Mouse (Mus musculus): ENCODE results near the gene Jak1. TPM values are rescaled to one million over a fixed set of nuclear protein-coding genes. Genes with fewer than 3 reads are reported as not detected.
"Not testable (repeated sequence)": the region's sequence is repeated elsewhere in the genome, so short reads cannot be mapped to it uniquely, and the experiment has no call there.

Gene Jak1
- polyA plus RNA-seq, 1 experiment = 72.3 TPM

GRCm38 (mm10) chr4:101282237-101282636, 17.2 kb upstream of the Jak1 start:
- no peak overlapping the region for H3K4me3 ChIP-seq (ENCODE audit: insufficient read depth, low read length)
- H3K4me1 ChIP-seq (ENCODE audit: control insufficient read depth, insufficient read depth, low read length) = no peaks in the 10 kb centered on the region
- no peak for TF ChIP-seq POLR2A (IDR thresholded peaks at IDR 0.05; ENCODE audit: extremely low read depth, insufficient read depth, low read length)
- no peak overlapping the region for H3K27ac ChIP-seq (ENCODE audit: insufficient read depth, low read length)

- no peak for TF ChIP-seq CTCF (IDR thresholded peaks at IDR 0.05; ENCODE audit: extremely low read depth, insufficient read depth, low read length)
- no peak for TF ChIP-seq POLR2A (IDR thresholded peaks at IDR 0.05; ENCODE audit: extremely low read depth, insufficient read depth, low read length)
- no peak overlapping the region for H3K4me3 ChIP-seq (ENCODE audit: insufficient read depth, low read length)
- H3K4me1 ChIP-seq (ENCODE audit: control insufficient read depth, insufficient read depth, low read length) = no peaks in the 10 kb centered on the region
- H3K27ac ChIP-seq (ENCODE audit: insufficient read depth, low read length) = no peak overlapping the region
These were observed 15.0 kb upstream of the Jak1 start for GRCm38 (mm10) chr4:101280119-101280518.

DNA sequence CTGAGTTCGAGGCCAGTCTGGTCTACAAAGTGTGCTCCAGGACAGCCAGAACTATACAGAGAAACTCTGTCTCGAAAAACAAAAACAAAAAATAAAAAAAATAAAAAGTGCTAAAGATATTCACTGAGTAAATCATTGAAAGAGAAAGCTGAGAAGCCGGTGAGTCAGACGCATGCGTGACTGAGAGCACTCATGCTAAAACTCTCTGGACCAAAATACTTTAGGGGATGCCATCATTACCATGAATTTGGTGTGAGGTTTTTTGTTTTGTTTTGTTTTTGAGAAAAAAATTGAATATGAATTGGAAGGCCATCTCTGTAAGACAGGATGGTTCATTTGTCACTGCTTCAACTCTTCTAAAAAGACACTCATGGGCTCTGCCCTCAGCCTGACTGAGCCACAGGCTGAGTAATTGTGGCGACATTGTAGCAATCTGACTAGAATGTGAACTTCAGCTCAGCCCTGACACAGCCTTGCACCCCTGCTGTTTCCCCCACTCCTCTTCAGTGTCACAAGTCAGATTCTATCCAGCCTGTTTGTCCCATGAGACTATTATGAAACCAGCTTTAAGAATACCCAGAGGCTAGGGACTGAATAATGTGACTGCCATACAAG, 11.5 kb upstream of the Jak1 start:
- no peak for TF ChIP-seq POLR2A (IDR thresholded peaks at IDR 0.05; ENCODE audit: extremely low read depth, insufficient read depth, low read length)
- no peak for TF ChIP-seq CTCF (IDR thresholded peaks at IDR 0.05; ENCODE audit: extremely low read depth, insufficient read depth, low read length)
- H3K27ac ChIP-seq (ENCODE audit: insufficient read depth, low read length) = no peak overlapping the region
- no peak overlapping the region for H3K4me3 ChIP-seq (ENCODE audit: insufficient read depth, low read length)
- H3K4me1 ChIP-seq (ENCODE audit: control insufficient read depth, insufficient read depth, low read length) = no peaks in the 10 kb centered on the region

DNA sequence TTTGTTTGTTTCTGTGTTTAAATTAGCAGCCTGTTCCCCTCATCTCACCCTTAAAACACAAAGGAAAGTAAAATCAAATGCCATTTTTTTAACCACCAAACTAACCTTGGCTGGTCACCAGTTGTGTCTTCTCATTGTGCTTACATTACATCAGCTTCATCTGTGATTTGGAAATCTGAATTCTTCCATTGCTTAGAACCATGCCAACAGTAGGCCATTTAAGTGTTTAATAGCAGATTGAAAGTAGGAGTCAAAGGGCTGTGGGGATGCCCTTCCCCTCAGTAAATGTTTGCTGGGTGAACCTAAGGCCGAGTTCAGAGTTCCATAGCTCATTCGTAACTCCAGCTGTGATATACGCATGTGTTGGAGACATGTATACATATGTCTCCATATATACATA, 10.8 kb upstream of the Jak1 start:
- Histone ChIP-seq H3K4me1 (ENCODE audit: control insufficient read depth, insufficient read depth, low read length) (no peaks in the 10 kb centered on the region), H3K4me3 (ENCODE audit: insufficient read depth, low read length) (no peak overlapping the region), H3K27ac (ENCODE audit: insufficient read depth, low read length) (no peak overlapping the region)
- no peak for TF ChIP-seq POLR2A (IDR thresholded peaks at IDR 0.05; ENCODE audit: extremely low read depth, insufficient read depth, low read length)
- TF ChIP-seq CTCF (IDR thresholded peaks at IDR 0.05; ENCODE audit: extremely low read depth, insufficient read depth, low read length) = no peak

GRCm38 (mm10) chr4:101270734-101271133, 5.7 kb upstream of the Jak1 start:
- no peaks in the 10 kb centered on the region for H3K4me1 ChIP-seq (ENCODE audit: control insufficient read depth, insufficient read depth, low read length)
- no peak overlapping the region for H3K27ac ChIP-seq (ENCODE audit: insufficient read depth, low read length)
- TF ChIP-seq POLR2A (IDR thresholded peaks at IDR 0.05; ENCODE audit: extremely low read depth, insufficient read depth, low read length) (no peak), CTCF (IDR thresholded peaks at IDR 0.05; ENCODE audit: extremely low read depth, insufficient read depth, low read length) (no peak)
- no peak overlapping the region for H3K4me3 ChIP-seq (ENCODE audit: insufficient read depth, low read length)

GRCm38 (mm10) chr4:101268506-101268905, 3.4 kb upstream of the Jak1 start:
- H3K27ac ChIP-seq (ENCODE audit: insufficient read depth, low read length); H3K4me1 ChIP-seq (ENCODE audit: control insufficient read depth, insufficient read depth, low read length); H3K4me3 ChIP-seq (ENCODE audit: insufficient read depth, low read length): not testable (repeated sequence)

GRCm38 (mm10) chr4:101265523-101265922, 441 bp upstream of the Jak1 start:
- peak overlapping the region; percentile 99 for H3K4me3 ChIP-seq (ENCODE audit: insufficient read depth, low read length)
- H3K4me1 ChIP-seq (ENCODE audit: control insufficient read depth, insufficient read depth, low read length) = peaks cover 2% of the 10 kb centered on the region; the same call in 1 of the 2 replicates
- TF ChIP-seq POLR2A (IDR thresholded peaks at IDR 0.05; ENCODE audit: extremely low read depth, insufficient read depth, low read length) (no peak), CTCF (IDR thresholded peaks at IDR 0.05; ENCODE audit: extremely low read depth, insufficient read depth, low read length) (no peak)
- no peak overlapping the region for H3K27ac ChIP-seq (ENCODE audit: insufficient read depth, low read length)

- TF ChIP-seq CTCF (IDR thresholded peaks at IDR 0.05; ENCODE audit: extremely low read depth, insufficient read depth, low read length) = no peak
- no peak; the same call in 1 of the 2 replicates for TF ChIP-seq POLR2A (IDR thresholded peaks at IDR 0.05; ENCODE audit: extremely low read depth, insufficient read depth, low read length)
- H3K4me1 ChIP-seq (ENCODE audit: control insufficient read depth, insufficient read depth, low read length) = peaks cover 2% of the 10 kb centered on the region; the same call in 1 of the 2 replicates
- H3K4me3 ChIP-seq (ENCODE audit: insufficient read depth, low read length) = peak overlapping the region; percentile 99
- peak overlapping the region; percentile 96; the same call in 1 of the 2 replicates for H3K27ac ChIP-seq (ENCODE audit: insufficient read depth, low read length)
These were observed 928 bp downstream of the Jak1 start for GRCm38 (mm10) chr4:101263968-101264740.

- TF ChIP-seq POLR2A (IDR thresholded peaks at IDR 0.05; ENCODE audit: extremely low read depth, insufficient read depth, low read length) (no peak), CTCF (IDR thresholded peaks at IDR 0.05; ENCODE audit: extremely low read depth, insufficient read depth, low read length) (no peak)
- Histone ChIP-seq H3K4me1 (ENCODE audit: control insufficient read depth, insufficient read depth, low read length) (peaks cover 3% of the 10 kb centered on the region; the same call in 1 of the 2 replicates), H3K4me3 (ENCODE audit: insufficient read depth, low read length) (no peak overlapping the region), H3K27ac (ENCODE audit: insufficient read depth, low read length) (no peak overlapping the region)
These were observed 3.5 kb downstream of the Jak1 start for GRCm38 (mm10) chr4:101261596-101261995.

- no peak overlapping the region for H3K27ac ChIP-seq (ENCODE audit: insufficient read depth, low read length)
These were observed 4.3 kb downstream of the Jak1 start for GRCm38 (mm10) chr4:101260744-101261291.

More at GRCm38 (mm10) chr4:101260744-101261291, 4.3 kb downstream of the Jak1 start:
- peaks cover 3% of the 10 kb centered on the region; the same call in 1 of the 2 replicates for H3K4me1 ChIP-seq (ENCODE audit: control insufficient read depth, insufficient read depth, low read length)
- no peak overlapping the region for H3K4me3 ChIP-seq (ENCODE audit: insufficient read depth, low read length)
- no peak for TF ChIP-seq POLR2A (IDR thresholded peaks at IDR 0.05; ENCODE audit: extremely low read depth, insufficient read depth, low read length)
- no peak for TF ChIP-seq CTCF (IDR thresholded peaks at IDR 0.05; ENCODE audit: extremely low read depth, insufficient read depth, low read length)

Data from cortical plate, adult 2 months (tissue).